Mouse (Mus musculus): Measurements from ENCODE around the gene Nup43. TPM values are rescaled to one million over a fixed set of nuclear protein-coding genes. Genes with fewer than 3 reads are reported as not detected.

Nup43 gene
- total RNA-seq, 2 experiments from 2014 or later, result 14.8 to 15.5 TPM

DNA sequence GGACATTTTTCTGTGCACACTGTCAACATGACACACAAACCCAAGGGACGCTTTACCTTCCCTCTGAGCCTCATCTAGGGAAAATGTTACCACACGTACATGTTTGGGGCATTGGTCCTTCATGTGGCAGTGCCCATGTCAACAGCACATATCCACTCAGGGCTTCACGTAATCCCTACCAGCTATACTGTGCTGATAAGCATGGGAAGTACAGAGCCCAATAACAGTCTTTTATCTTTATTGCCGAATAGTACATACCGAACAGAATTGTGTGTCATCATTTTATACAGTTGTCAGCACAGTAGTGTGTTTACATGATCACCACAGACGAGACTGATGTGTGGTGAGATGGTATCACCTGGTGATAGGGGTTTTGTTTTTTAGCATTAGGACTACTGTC lies 19.6 kb downstream of the Nup43 start:
- DNase-seq, result no peak

DNA sequence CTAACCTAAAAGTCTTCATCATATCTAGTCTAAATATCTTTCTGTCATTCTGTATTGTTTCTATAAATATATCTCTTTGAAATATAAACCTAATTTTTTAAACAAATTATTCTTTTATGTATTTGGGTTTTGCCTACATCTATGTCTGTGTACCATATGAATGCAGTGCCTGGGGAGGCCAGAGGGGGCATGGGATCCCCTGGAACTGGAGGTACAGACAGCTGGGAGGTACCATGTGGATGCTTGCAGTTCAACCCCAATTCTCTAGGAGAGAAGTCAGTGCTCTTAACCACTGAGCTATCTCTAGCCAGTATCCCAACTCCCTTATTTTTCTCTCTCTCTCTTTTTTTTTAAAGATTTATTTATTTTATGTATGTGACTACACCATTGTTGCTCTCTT lies 28.0 kb downstream of the Nup43 start:
- DNase-seq, result no peak

DNA sequence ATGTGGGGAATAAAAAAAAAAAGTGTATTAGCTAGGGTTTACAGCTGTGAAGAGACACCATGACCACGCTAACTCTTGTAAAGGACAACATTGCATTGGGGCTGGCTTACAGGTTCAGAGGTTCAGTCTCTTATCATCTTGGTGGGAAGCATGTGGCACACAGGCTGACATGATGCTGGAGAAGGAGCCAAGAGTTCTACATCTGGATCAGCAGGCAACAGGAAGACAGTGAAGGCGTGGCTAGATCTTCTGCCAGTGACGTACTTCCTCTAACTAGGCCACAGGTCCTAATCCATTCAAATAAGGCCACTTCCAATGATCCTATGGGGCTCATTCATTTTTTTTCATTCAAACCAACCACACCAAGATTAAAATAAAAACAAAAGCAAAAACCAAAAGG lies 32.8 kb downstream of the Nup43 start:
- no peak for DNase-seq

DNA sequence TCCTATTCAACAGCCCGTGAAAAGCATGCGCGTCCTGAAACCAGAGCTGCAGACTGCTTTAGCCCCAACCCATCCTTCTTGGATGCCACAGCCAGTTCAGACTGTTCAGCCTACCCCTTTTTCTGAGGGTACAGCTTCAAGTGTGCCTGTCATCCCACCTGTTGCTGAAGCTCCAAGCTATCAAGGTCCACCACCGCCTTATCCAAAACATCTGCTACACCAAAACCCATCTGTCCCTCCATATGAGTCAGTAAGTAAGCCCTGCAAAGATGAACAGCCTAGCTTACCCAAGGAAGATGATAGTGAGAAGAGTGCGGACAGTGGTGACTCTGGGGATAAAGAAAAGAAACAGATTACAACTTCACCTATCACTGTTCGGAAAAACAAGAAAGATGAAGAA lies 35.3 kb downstream of the Nup43 start:
- no peak for DNase-seq

DNA sequence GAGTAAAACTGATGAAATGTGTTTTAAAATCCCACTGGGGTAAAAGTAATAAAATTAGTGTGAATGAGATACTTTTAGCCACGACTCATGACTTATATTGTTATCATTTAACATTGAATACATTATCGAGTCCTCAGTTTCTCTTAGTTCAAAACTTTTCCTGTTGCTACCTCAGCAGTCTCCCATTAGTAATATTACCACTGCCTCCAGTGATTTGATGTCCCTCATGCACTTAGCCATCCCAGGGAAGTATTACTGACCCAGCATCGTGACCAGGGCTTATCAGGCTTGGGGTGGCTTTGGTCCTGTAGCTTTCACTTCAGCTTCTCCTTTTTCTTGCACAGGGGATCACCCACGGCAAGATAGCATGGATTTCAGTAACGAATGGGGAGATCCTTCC lies 42.8 kb downstream of the Nup43 start:
- no peak for DNase-seq

DNA sequence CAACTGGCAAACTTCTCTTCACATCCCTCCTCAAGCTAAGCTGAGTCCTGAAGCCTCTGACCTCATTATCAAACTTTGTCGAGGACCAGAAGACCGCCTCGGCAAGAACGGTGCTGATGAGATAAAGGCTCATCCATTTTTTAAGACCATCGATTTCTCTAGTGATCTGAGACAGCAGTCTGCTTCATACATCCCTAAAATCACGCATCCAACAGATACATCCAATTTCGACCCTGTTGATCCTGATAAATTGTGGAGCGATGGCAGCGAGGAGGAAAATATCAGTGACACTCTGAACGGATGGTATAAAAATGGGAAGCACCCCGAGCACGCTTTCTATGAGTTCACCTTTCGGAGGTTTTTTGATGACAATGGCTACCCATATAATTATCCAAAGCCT lies 45.2 kb downstream of the Nup43 start:
- DNase-seq, result no peak

DNA sequence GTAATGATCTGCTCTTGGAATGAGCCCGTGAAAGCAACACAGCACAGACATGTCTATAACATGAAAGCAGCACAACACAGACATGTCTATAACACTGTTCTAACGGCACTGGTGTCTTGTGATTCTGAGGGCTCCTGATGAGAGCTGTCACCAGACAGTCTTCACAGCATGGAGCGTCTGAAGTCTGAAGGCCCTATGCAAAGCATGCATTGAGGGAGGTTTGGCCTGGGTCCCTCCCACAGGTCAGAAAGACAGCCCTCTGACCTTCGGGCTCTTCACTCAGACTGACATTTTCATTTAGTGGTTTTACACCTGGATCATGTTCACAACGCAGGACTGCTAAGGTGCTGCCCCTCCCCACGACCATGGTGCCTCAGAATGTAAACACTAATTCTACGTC lies 47.8 kb downstream of the Nup43 start:
- no peak for DNase-seq

DNA sequence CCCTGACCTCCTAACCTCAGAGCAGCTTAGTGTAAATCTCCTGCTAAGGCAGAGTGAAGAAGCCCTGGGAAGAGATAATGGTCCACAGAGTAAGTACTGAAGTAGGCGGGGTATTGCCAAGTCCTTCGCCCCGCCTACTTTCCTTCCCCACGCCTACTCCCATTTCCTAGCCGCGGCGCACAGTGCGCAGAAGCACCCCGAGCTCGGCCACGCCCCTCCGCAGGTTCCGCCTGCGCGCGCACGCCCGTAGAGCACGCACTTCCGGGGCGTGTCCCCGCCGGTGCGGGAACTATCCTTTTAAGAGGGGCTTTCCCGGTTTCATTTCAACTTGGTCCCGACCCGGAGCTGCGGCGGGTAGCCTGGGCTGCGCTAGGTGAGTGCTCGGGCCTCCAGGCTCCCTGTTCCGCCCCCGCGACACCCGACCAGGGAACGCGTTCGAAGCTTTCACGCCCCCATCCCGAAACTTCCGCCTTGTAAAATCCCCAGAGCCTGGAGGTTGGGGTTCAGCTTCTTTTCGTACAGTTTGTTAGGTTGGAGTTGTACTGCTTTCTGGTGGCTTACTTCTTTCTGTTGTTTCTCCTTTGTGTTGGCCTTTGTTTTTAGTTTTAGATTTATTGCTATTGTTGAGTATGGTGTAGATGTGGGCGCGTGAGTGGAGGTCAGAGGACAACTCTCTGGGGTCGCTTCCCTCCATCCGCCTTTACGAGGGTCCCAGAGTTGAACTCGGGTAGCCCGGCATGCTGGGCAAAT lies 58.6 kb downstream of the Nup43 start, which contains the start of gene Katna1:
Katna1 (plus strand) TSS at position 250 of the 750 bp plus-strand sequence.
- peak; percentile 96 for DNase-seq

DNA sequence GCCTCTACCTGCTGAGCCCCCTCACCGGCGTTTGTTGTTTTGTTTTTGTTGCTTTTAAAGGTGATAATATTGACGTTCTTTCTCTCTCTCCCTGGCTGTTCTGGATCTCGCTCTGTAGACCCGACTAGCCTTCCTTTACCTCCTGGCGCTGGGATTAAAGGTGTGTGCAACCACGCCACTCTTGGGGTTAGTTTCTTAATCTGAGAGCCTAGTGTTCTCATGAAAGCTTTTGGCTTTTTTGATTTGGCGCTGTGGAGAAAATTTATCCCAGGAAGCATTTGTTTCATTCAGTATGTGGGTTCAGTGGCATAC lies 59.2 kb downstream of the Nup43 start:
- DNase-seq, result no peak

DNA sequence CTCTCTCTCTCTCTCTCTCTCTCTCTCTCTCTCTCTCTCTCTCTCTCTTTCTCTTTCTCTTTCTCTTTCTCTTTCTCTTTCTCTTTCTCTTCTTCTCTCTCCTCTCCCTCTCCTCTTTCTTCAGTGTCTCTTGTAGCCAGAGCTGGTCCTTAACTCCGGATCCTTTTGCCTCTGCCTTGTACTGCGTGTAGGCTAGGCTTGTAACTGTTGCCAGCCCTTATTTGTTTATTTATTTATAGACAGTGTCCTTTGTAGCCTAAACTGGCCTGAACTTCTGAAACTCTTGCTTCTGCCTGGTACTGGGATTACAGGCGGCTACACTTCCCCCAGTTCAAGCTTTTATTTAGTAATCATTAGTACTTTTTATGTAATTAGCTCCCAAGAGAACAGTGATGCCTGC lies 59.7 kb downstream of the Nup43 start:
- no peak for DNase-seq

Other genes with a start within 250 kb of the Nup43 start
- 10 to 100 TPM; 56.3 to 62.6 TPM for gene Ulbp1, start 193.9 kb upstream of the Nup43 start, total RNA-seq (2021)
- gene Lrp11, start 77.7 kb upstream of the Nup43 start, total RNA-seq (2021), result 1 to 10 TPM; 1.4 to 1.5 TPM
- 100 to 1,000 TPM; 106 to 110 TPM for gene Pcmt1, start 13.6 kb downstream of the Nup43 start, total RNA-seq (2021)
- 10 to 100 TPM; 22.1 to 24.2 TPM for gene Lats1, start 13.7 kb downstream of the Nup43 start, total RNA-seq (2021)
- 10 to 100 TPM; 16.3 to 17.1 TPM for gene Katna1, start 58.5 kb downstream of the Nup43 start, total RNA-seq (2021)
- gene Ginm1, start 125.3 kb downstream of the Nup43 start, total RNA-seq (2021), result 10 to 100 TPM; 56.9 to 65.3 TPM
- gene Ppil4, start 125.4 kb downstream of the Nup43 start, total RNA-seq (2021), result 10 to 100 TPM; 19.0 to 20.8 TPM
- under 1 TPM; 0.20 to 0.26 TPM for gene Zc3h12d, start 165.0 kb downstream of the Nup43 start, total RNA-seq (2021)